Mouse (Mus musculus) hematopoietic multipotent progenitor cell, adult 10-12 weeks (in vitro differentiated cells): ENCODE measurements around the gene Llcfc1. TPM values are rescaled to one million over a fixed set of nuclear protein-coding genes. Genes with fewer than 3 reads are reported as not detected.

Experiments used
- polyA plus RNA-seq: library from polyadenylated mRNA; stranded (reverse); fragments of >175 nt; gene quantifications from 2 replicates; pipeline ENCODE4 v1.2.3, GENCODE M21; 2012; ENCODE audit warnings: low replicate concordance

Llcfc1 gene
- polyA plus RNA-seq: not detected in 2 replicates

DNA sequence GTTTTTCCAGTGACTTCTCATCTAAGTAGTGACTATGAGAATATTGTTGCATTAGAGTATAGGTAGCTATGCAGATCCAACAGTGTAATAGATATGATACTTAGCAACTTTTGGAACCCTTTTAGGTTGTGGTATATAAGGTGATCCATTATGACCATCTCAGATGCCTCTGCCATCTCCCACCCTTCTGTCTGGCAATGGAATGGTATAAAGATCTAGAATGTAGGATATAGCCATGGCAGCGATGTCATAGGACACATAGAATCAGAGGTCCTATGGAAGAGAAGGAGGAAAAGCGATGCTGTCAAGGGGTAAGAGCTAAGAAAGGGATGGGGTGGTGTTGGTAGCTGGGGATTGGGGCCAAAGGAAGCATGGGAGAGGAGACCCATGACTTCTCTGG is at the start of gene Llcfc1:
Gene Llcfc1 (plus strand): TSS at position 301 of the 400 bp plus-strand sequence.

DNA sequence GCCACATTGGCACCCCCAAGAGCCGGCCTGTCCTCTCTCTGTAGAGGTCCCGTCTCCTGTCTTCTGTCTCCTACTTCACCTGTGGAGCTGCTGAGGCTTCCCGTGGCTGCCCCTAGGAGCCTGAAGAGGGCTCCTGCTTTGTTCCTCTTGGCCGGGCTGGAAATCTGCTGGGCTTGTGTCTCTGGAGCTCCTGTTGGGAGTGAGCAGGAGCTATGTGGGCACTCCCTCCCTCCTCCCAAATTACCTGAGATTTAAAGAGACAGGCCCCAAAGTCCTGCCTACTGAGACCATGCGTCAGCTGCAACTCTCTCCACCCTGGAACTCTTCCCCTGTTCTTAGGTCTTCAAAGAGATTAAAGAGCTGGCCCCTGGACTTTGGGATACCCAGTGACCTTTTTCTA is 48.1 kb upstream of the Llcfc1 start, which contains the start of gene Trpv6:
Gene Trpv6 (minus strand): TSS at position 228 of the 400 bp plus-strand sequence.

DNA sequence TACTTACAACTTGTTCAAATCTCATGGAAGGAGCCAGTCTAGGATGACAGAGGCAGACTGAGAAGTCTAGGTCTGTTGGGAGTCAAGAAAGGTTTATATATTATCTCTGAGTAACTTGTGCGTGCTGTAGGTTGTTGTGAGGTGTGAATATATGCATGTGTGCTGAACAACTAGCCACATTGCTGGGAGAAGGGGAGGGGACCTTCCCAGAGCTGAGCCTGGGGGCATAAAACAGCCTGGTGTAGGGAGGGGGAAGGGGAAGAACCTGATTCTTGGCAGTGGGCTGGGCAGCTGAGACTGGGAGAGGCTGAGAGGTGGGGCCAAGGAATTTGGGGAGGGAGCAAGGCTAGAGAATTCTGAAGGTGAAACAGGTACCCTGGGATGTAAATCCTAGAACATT is 3.6 kb upstream of the Llcfc1 start, which contains the start of gene Trpv5:
Gene Trpv5 (minus strand): TSS at position 101 of the 400 bp plus-strand sequence.

DNA sequence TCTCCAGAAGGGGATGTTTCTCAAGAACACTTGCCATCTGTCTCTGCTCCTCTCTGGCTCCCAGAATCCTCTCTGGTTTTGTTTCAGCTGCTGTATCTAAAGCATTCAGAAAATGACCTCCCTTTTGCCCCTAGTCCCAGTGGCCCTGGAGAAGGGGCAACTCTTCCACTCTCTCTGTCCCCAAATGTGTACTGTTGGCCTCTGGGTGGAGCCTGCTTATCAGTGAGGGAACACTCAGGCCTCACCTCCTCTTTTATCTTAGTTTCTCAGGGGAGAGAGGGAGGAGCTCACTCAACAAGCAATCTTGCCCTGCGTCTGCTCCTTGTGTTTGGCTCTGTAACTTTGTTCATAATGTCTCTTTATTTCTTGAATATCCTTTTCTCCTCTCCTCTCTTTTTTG is 19.9 kb downstream of the Llcfc1 start, which contains the start of gene Kel:
Gene Kel (minus strand): TSS at position 217 of the 400 bp plus-strand sequence.

Other genes starting within 250 kb of the Llcfc1 start
- not detected in 2 replicates for gene Gm10334, start 238.3 kb upstream of the Llcfc1 start, polyA plus RNA-seq
- gene Prss1, start 225.5 kb upstream of the Llcfc1 start, polyA plus RNA-seq: not detected in 2 replicates
- gene Prss2, start 162.6 kb upstream of the Llcfc1 start, polyA plus RNA-seq: 0.86 TPM in 1 of 2 replicates, not detected in the other
- gene Ephb6, start 78.9 kb upstream of the Llcfc1 start, polyA plus RNA-seq: 12.5 and 32.3 TPM in 2 replicates
- gene Trpv6, start 48.0 kb upstream of the Llcfc1 start, polyA plus RNA-seq: not detected in 2 replicates
- gene Trpv5, start 3.7 kb upstream of the Llcfc1 start, polyA plus RNA-seq: not detected in 2 replicates
- 2.0 and 9.0 TPM in 2 replicates for gene Kel, start 19.9 kb downstream of the Llcfc1 start, polyA plus RNA-seq
- not detected in 2 replicates for gene Olfr459, start 90.7 kb downstream of the Llcfc1 start, polyA plus RNA-seq
- not detected in 2 replicates for gene Pip, start 163.1 kb downstream of the Llcfc1 start, polyA plus RNA-seq
- not detected in 2 replicates for gene Sval2, start 168.6 kb downstream of the Llcfc1 start, polyA plus RNA-seq